Mouse (Mus musculus) kidney, adult 2 months (tissue): ENCODE data around the gene Hist1h2af.

Experiments
- CTCF ChIP-seq: fragments of 200-500 bp; conservative IDR thresholded peaks from 2 replicates; pipeline ENCODE4 v1.5.1; 2011; ENCODE audit warnings: low read depth, mild to moderate bottlenecking, control low read depth, low read length, moderate library complexity, mixed read lengths; ENCODE audit not compliant: insufficient read depth, insufficient read length
- POLR2A ChIP-seq: fragments of 200-500 bp; IDR thresholded peaks from one replicate; pipeline ENCODE4 v1.6.1; 2011; ENCODE audit warnings: low read depth, low read length, control low read depth

GRCm38 (mm10) chr13:23505662-23506345 lies 27.9 kb upstream of the Hist1h2af start:
- TF ChIP-seq POLR2A: no peak
- no peak for TF ChIP-seq CTCF
